In genomic region chr10:84935553-84936209, GRCm38 (mm10) we compare ENCODE assay signal across 19 mouse cellular contexts. TPM values are rescaled to one million over a fixed set of nuclear protein-coding genes. Genes with fewer than 3 reads are reported as not detected.
A peak's percentile ranks its signal among the peaks of the same experiment; 100 is the strongest.
DNase-seq lines count a peak whose midpoint lies in the region; ATAC-seq and TF ChIP-seq lines count a peak whose summit lies in the region.
"Had no signal": no experiment of that assay in that cellular context is flagged by ENCODE, and none has a peak within 500 bp of the region (broad histone marks: within the 10 kb centered on the region; RNA-seq: fewer than 3 reads in every experiment).

No protein-coding gene starts in this region.

- H3K36me3 ChIP-seq in heart, embryonic 12.5 days = no peaks in the 10 kb centered on the region
- H3K36me3 ChIP-seq: lung, embryonic 15.5 days; neural tube, embryonic 15.5 days; stomach, embryonic 15.5 days had no signal

- TF ChIP-seq CTCF in bone marrow, adult 2 months (IDR thresholded peaks at IDR 0.05; ENCODE audit: control insufficient read depth, insufficient read depth, low read length) = no peak

- intact Hi-C loops in heart, postnatal 14 days (cut with DNase I) = no loop called here

- no peaks in the 10 kb centered on the region for H3K9me3 ChIP-seq in heart, embryonic 12.5 days (replicated peaks)
- H3K9me3 ChIP-seq: heart, embryonic 13.5 days; limb, embryonic 15.5 days; lung, embryonic 15.5 days; midbrain, embryonic 10.5 days; neural tube, embryonic 15.5 days; stomach, embryonic 15.5 days had no signal

- no peak overlapping the region for H3K9ac ChIP-seq in heart, embryonic 12.5 days
- H3K9ac ChIP-seq: heart, embryonic 13.5 days; limb, embryonic 15.5 days; lung, embryonic 15.5 days; neural tube, embryonic 15.5 days; stomach, embryonic 15.5 days had no signal

- H3K4me2 ChIP-seq in heart, embryonic 12.5 days = no peak overlapping the region
- H3K4me2 ChIP-seq: heart, embryonic 13.5 days; limb, embryonic 15.5 days; lung, embryonic 15.5 days; neural tube, embryonic 15.5 days; stomach, embryonic 15.5 days had no signal

- no peak for TF ChIP-seq POLR2A in bone marrow, adult 2 months (IDR thresholded peaks at IDR 0.05; ENCODE audit: borderline replicate concordance, control insufficient read depth, low read depth, low read length)

- peak; percentile 89 for DNase-seq in heart, adult 11 months
- DNase-seq in monocyte, adult 2 months (ENCODE audit: low read depth in 1 of 2, low spot score in 2 of 2) = peak; percentile 26 to 61
- peak; percentile 45 to 68 for DNase-seq in spleen, postnatal 4 days (ENCODE audit: low spot score in 2 of 2)
- DNase-seq in kidney, adult 18-20 months = no peak
- DNase-seq in heart, postnatal 14 days = no peak
- DNase-seq: cerebellum, adult 11 months; cerebellum, postnatal 36 days; gastrocnemius, postnatal 14 days; kidney, postnatal 10 days had no signal

- no peak for ATAC-seq in heart, embryonic 12.5 days (ENCODE audit: insufficient number of reproducible peaks, low FRiP score)
- ATAC-seq in inflammation-experienced regulatory T-cells, adult 6 months = no peak
- ATAC-seq: intestine, postnatal 0 days had no signal

- WGBS in heart, embryonic 12.5 days = 78% methylated on average over 7 of the region's 7 CpGs
- WGBS in bone marrow, adult 2 months = 52% methylated on average over 7 of the region's 7 CpGs

- H3K4me3 ChIP-seq in heart, embryonic 12.5 days = no peak overlapping the region
- peak overlapping the region; percentile 11 for H3K4me3 ChIP-seq in bone marrow, adult 2 months (replicated peaks; ENCODE audit: control insufficient read depth, low read depth, low read length)
- H3K4me3 ChIP-seq: heart, embryonic 13.5 days; limb, embryonic 15.5 days; lung, embryonic 15.5 days; midbrain, embryonic 10.5 days; neural tube, embryonic 15.5 days; stomach, embryonic 15.5 days had no signal

- H3K27ac ChIP-seq in heart, embryonic 12.5 days (ENCODE audit: poor library complexity, severe bottlenecking) = no peak overlapping the region
- H3K27ac ChIP-seq in bone marrow, adult 2 months (ENCODE audit: control insufficient read depth, insufficient read depth, low read depth, low read length, poor library complexity) = peak overlapping the region; percentile 56
- H3K27ac ChIP-seq: limb, embryonic 15.5 days; lung, embryonic 15.5 days; midbrain, embryonic 10.5 days; neural tube, embryonic 15.5 days; stomach, embryonic 15.5 days had no signal

- H3K4me1 ChIP-seq in heart, embryonic 12.5 days (replicated peaks) = peaks cover 33% of the 10 kb centered on the region
- H3K4me1 ChIP-seq in bone marrow, adult 2 months (ENCODE audit: control insufficient read depth, insufficient read depth, low read length) = peaks cover 3% of the 10 kb centered on the region; the same call in 1 of the 2 replicates
- H3K4me1 ChIP-seq: stomach, embryonic 15.5 days had no signal

- no peaks in the 10 kb centered on the region for H3K27me3 ChIP-seq in heart, embryonic 12.5 days (replicated peaks)
- H3K27me3 ChIP-seq: heart, embryonic 13.5 days; limb, embryonic 15.5 days; lung, embryonic 15.5 days; neural tube, embryonic 15.5 days; stomach, embryonic 15.5 days had no signal

RNA-seq across cellular contexts. Expression of gene Ric8b, which starts 18.3 kb away (rescaled TPM):
- polyA plus RNA-seq in heart, embryonic 12.5 days (2016; fragmentation: Nextera tagmentation; extraction: Ambion mirVana) = 20.7 and 20.8 TPM in 2 replicates
- polyA plus RNA-seq in bone marrow, adult 2 months (2011; ENCODE audit: insufficient read depth, insufficient read length, low replicate concordance, missing spikeins) = 5.3 and 9.4 TPM in 2 replicates
- 1 to 10 TPM; 5.4 to 9.2 (median 7.6) TPM for polyA plus RNA-seq in inflammation-experienced regulatory T-cells, adult 6 months (2017; shearing (Covaris generic))
- 10 to 100 TPM; 25.4 to 26.4 TPM for total RNA-seq in heart, postnatal 14 days (2021)

Comparison
In these comparisons a context has a peak if more than half of its experiments do, and no peak if none do; other contexts are left out.
1. DNase-seq: peak in heart, adult 11 months (single experiment), monocyte, adult 2 months (2 of 2) and spleen, postnatal 4 days (2 of 2); none in kidney, adult 18-20 months (single experiment) and heart, postnatal 14 days (0 of 2).